Mouse (Mus musculus) adrenal gland, adult 2 months (tissue): ENCODE results near the gene Olfr15. TPM values are rescaled to one million over a fixed set of nuclear protein-coding genes. Genes with fewer than 3 reads are reported as not detected.

Source experiments
- DNase-seq: peaks from one replicate; pipeline ENCODE4 v3.0.0; 2021
- polyA plus RNA-seq: library from polyadenylated mRNA; depleted of rRNA; stranded (reverse); fragments of >200 nt; gene quantifications from 2 replicates; pipeline ENCODE4 v1.2.3, GENCODE M21; 2012; rRNA removed
- total RNA-seq, 2 experiments: library from RNA; stranded (reverse); gene quantifications; 2 replicates each; pipeline ENCODE4 v1.2.3; 2021

The Olfr15 gene
- total and polyA plus RNA-seq, 3 experiments, result not detected

DNA sequence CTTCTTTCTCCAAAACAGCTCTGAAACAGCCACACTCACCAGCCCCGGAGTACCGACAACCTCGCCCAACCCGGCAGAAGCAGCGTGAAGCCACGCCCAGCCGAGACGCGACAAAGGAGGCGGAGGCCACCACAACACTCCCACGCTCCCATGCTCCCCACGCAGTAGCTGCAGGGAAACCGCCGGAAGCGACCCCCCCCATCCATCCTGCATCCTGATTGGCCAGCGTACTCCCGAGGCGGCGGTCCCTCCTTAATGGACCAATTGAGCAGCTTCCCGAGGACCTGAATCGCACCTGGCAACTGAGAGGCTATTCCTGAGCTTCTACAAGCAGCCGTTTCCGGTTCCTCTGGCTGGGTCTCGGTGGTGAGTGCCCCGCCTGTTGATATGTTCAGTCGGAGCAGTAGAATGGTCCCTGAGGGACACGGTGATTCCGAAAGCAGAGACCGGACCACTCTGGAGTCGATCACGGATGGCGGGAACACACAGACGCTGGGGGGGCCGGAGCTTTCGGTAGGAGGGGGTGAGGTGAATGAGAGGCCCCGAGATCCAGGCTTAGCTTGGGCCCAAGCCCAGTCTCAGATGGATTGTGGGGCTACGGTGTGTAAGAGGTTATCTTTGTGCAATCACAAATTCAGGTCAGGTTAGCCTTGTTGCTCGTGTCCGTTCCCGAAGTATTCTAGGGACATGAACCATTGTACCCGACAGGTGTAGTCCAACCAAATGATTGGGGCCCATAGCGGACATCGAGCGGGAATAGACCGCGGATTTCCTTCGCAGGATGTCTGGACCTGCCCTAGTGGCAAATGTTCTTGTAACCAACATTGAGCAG lies 41.8 kb downstream of the Olfr15 start, which contains the start of gene Naa60:
TSS of gene Naa60 (plus strand) at position 160 of the 832 bp plus-strand sequence.
- peak; percentile 96 for DNase-seq

DNA sequence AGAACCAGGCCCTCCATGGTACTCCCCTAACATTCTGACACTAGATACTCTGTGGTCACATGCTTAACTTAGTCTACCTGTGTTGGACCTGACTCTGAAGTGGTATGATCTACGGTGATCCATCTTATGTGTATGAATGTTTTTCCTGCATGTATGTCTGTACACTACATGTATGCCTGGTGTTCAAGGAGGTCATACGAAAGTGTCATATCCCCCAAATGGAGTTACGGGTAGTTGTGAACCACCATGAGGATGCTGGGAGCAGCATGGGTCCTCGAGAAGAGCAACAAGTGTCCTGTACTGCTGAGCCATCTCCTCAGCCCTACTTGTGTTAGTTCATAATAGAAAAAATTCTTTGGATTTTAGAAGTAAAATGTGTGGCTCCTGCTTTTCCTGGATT lies 45.7 kb downstream of the Olfr15 start:
- DNase-seq, result no peak

DNA sequence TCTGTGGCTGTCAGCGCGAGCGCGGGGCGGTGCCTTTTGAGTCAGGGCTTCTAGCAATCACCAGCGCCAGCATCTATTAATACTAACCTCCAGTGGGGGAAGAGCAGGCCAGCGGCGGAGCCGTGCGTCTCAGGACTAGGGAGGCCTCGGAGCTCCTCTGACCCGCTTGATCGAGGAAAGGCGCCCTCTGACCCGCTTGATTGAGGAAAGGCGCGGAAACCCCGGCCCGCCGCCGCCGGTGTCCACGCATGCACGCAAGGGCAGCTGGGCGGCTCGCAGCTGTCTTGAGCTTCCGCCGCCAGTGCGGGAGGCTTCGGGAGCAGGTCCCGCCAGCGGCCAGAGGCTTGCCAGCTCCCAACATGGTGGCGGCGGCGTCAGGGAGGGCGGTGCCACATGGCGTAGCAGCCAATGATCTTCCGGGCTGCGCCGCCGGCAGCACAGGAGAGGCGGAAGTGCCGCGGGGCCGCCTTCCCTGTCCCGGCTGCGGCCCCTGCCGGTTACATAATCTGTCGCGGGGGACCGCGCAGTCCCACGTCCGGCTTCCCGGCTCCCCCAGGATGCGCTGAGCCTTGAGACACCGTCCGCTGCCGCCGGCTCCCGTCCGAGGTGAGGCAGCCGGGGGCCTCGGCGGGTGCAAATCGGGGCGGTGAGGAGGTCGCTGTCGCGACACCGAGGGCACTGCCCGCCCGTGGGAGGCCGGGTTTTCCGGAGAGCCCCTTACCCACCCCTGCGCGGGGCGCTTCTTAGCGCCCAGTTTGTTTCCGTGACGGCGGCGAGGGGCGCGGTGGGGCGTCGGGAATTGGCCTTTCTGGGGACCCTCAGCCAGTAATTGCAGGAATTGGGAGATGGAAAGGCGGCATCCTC lies 53.8 kb downstream of the Olfr15 start, which contains the start of the genes Zfp597 and Gm20695:
TSS of gene Zfp597 (minus strand) at position 361 of the 864 bp plus-strand sequence.
TSS of gene Gm20695 (plus strand) at position 448 of the 864 bp plus-strand sequence.
- DNase-seq, result peak; percentile 98

DNA sequence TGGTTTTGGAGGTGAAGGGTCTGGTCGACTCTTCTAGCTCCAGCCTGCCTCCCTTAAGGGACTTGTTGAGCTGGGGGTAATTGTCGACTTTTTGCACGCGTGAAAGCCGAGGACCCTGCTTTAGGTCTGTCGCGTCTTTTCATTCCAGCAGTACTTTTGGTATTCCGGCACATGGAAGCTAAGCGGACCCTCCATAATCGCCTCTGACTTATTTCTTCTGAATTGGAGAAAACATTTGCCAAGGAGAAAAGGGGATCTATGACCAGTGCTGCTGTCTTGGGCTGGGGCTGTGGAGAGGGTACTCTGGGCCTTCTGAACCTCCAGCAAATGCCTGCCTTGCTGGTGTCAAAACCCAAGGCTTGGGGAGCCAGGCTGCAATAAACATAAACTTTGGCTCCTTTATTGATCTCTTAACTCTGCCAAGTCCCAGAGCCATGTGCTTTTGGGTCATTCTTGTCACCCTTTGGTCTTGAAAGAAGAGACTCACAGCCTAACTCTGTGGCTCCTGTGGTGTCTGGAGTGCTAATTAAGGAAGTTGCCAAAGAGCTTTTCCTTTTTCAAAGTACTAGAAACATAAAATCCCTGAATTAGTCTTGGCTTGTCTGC lies 54.5 kb downstream of the Olfr15 start:
- DNase-seq, result peak; percentile 40

DNA sequence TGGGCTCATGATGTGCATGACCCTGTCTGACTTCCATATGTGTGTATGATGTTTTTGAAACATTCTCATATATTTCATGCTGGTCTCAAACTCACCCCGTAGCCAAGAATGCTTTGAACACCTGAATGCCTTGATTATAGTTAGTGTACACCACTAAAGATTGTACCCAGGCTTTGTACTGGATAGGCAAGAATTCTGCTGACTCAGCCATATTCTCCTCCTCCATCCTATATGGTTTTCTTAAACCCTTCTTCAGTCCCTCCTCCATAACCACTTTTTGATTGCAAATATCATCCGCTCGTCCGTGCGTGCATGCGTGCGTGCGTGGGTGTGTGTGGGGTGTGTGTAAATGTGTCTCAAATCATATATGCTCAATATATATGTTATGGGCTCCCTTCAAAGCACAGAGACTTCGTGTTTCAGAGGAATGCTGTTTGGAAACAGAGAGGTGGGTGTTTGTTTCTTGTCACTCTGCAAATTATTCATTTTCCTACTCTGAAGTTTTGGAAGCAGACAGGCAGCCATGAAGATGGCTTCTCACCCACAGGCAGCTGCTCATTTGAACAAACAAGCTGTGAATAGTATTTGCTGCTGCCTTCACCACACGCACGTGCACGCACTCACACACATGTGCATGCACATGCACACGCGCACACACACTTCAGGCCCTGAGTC lies 61.1 kb downstream of the Olfr15 start:
- no peak for DNase-seq

- DNase-seq, result no peak
These were observed 63.1 kb downstream of the Olfr15 start for GRCm38 (mm10) chr16:3893739-3894138.

Other genes with a start within 250 kb of the Olfr15 start
- not detected for gene Olfr161, start 239.8 kb upstream of the Olfr15 start, total RNA-seq
- not detected in 2 replicates for gene Olfr161, start 239.8 kb upstream of the Olfr15 start, polyA plus RNA-seq
- gene Mefv, start 112.8 kb upstream of the Olfr15 start, total RNA-seq, result not detected
- gene Mefv, start 112.8 kb upstream of the Olfr15 start, polyA plus RNA-seq, result not detected in 2 replicates
- gene Zfp263, start 86.8 kb upstream of the Olfr15 start, total RNA-seq, result 10 to 100 TPM; 18.3 to 20.4 TPM
- 7.5 and 10.3 TPM in 2 replicates for gene Zfp263, start 86.8 kb upstream of the Olfr15 start, polyA plus RNA-seq
- gene Zfp174, start 16.4 kb downstream of the Olfr15 start, total RNA-seq, result 10 to 100 TPM in 1 of 2 experiments, 1 to 10 TPM in 1; 4.7 to 15.2 TPM
- 2.7 and 5.0 TPM in 2 replicates for gene Zfp174, start 16.4 kb downstream of the Olfr15 start, polyA plus RNA-seq
- 100 to 1,000 TPM in 1 of 2 experiments, 10 to 100 TPM in 1; 75.7 to 106 TPM for gene Naa60, start 41.5 kb downstream of the Olfr15 start, total RNA-seq
- gene Naa60, start 41.5 kb downstream of the Olfr15 start, polyA plus RNA-seq, result 91.3 and 122 TPM in 2 replicates
- 10 to 100 TPM; 11.7 to 19.7 TPM for gene Zfp597, start 53.7 kb downstream of the Olfr15 start, total RNA-seq
- 3.2 and 4.1 TPM in 2 replicates for gene Zfp597, start 53.7 kb downstream of the Olfr15 start, polyA plus RNA-seq
- under 1 TPM in 1 of 2 experiments, not detected in 1; 0.52 TPM for gene Gm20695, start 53.8 kb downstream of the Olfr15 start, total RNA-seq
- gene Gm20695, start 53.8 kb downstream of the Olfr15 start, polyA plus RNA-seq, result not detected in 2 replicates
- 1 to 10 TPM; 4.0 to 6.3 TPM for gene 1700037C18Rik, start 77.8 kb downstream of the Olfr15 start, total RNA-seq
- gene 1700037C18Rik, start 77.8 kb downstream of the Olfr15 start, polyA plus RNA-seq, result 11.4 and 11.9 TPM in 2 replicates
- gene Cluap1, start 77.9 kb downstream of the Olfr15 start, total RNA-seq, result 10 to 100 TPM; 14.4 to 18.2 TPM
- 10.3 and 15.2 TPM in 2 replicates for gene Cluap1, start 77.9 kb downstream of the Olfr15 start, polyA plus RNA-seq
- 1 to 10 TPM; 2.4 to 3.5 TPM for gene Nlrc3, start 145.8 kb downstream of the Olfr15 start, total RNA-seq
- 8.2 and 8.3 TPM in 2 replicates for gene Nlrc3, start 145.8 kb downstream of the Olfr15 start, polyA plus RNA-seq
- 10 to 100 TPM; 20.1 to 26.5 TPM for gene Slx4, start 172.9 kb downstream of the Olfr15 start, total RNA-seq
- gene Slx4, start 172.9 kb downstream of the Olfr15 start, polyA plus RNA-seq, result 13.0 and 15.6 TPM in 2 replicates
- gene Dnase1, start 206.1 kb downstream of the Olfr15 start, total RNA-seq, result not detected
- gene Dnase1, start 206.1 kb downstream of the Olfr15 start, polyA plus RNA-seq, result not detected in 2 replicates
- 100 to 1,000 TPM; 208 to 249 TPM for gene Trap1, start 246.9 kb downstream of the Olfr15 start, total RNA-seq
- gene Trap1, start 246.9 kb downstream of the Olfr15 start, polyA plus RNA-seq, result 158 and 206 TPM in 2 replicates